Mouse (Mus musculus): ENCODE results near the gene Vav1.
"Not testable (repeated sequence)": the region's sequence is repeated elsewhere in the genome, so short reads cannot be mapped to it uniquely, and the experiment has no call there.

DNA sequence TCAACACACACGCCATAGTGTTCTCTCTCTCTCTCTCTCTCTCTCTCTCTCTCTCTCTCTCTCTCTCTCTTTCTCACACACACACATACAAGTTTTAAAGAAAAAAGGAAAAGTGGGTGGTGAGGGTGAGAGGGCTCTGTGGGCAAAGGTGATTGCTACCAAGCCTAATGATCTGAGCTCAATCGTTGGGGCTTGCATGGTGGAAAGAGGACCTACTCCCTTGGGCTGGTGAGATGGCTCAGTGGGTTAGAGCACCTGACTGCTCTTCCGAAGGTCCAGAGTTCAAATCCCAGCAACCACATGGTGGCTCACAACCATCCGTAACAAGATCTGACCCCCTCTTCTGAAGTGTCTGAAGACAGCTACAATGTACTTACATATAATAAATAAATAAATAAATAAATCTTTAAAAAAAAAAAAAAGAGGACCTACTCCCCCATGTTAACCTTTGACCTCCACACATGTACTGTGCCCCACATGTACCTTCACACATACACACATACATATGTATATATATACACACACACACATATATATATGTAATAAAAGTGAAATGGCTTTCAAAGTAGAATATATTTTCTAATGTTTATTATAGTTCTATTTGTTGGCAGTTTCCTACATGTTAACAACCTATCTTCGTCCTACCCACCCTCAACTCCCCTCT is 1.2 kb upstream of the Vav1 start:
- TF ChIP-seq USF1 (IDR thresholded peaks at IDR 0.05; ENCODE audit: low read depth); POLR2A (IDR thresholded peaks at IDR 0.05; ENCODE audit: insufficient read length, low read depth); E2F4 (IDR thresholded peaks at IDR 0.05; ENCODE audit: insufficient read depth); POLR2AphosphoS2 (IDR thresholded peaks at IDR 0.05; ENCODE audit: insufficient read length, low read depth); MAX (IDR thresholded peaks at IDR 0.05; ENCODE audit: low read depth); MYOD1 (IDR thresholded peaks at IDR 0.05; ENCODE audit: control insufficient read depth in 1 of 3, insufficient read length in 2 of 3, low read depth in 2 of 3): not testable (repeated sequence)
